Mouse (Mus musculus) heart, postnatal 0 days (tissue): Measurements from ENCODE around the gene Adamts1.

ENCODE experiments used
- CTCF ChIP-seq: IDR thresholded peaks from 2 replicates; pipeline ENCODE4 v1.5.1; 2016; ENCODE audit warnings: antibody characterized with exemption, control low read depth, low read depth
- EP300 ChIP-seq: IDR thresholded peaks from 2 replicates; pipeline ENCODE4 v1.6.1; 2016; ENCODE audit warnings: antibody characterized with exemption, low read depth

DNA sequence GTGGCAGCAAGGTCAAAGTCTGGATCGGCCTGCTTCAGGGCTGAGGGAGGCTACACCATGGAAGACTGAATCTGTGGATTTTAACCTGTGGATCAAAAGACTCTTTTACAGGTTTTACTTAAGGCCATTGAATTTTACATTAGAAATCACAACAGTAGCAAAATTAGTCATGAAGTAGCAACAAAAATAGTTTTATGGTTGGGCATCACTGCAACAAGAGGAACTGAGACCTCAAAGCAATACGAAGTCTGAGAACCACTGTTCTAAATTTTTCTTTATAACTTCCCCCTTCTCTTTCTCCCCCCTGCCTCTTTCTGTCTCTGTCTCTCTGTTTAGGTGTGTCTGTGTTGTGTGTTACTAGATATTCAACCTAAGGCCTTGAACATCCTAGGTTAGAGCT lies 11.2 kb upstream of the Adamts1 start:
- TF ChIP-seq CTCF (no peak), EP300 (no peak)
